Mouse (Mus musculus) urinary bladder, postnatal 10 days (tissue): ENCODE measurements around the gene Bmp8b.
"Not testable (repeated sequence)": the region's sequence is repeated elsewhere in the genome, so short reads cannot be mapped to it uniquely, and the experiment has no call there.

Source experiments
- DNase-seq: peaks from one replicate; pipeline ENCODE4 v3.0.0; 2022; ENCODE audit warnings: low spot score

The Bmp8b gene

GRCm38 (mm10) chr4:123111275-123111983 lies 6.5 kb downstream of the Bmp8b start:
- not testable (repeated sequence) for DNase-seq

DNA sequence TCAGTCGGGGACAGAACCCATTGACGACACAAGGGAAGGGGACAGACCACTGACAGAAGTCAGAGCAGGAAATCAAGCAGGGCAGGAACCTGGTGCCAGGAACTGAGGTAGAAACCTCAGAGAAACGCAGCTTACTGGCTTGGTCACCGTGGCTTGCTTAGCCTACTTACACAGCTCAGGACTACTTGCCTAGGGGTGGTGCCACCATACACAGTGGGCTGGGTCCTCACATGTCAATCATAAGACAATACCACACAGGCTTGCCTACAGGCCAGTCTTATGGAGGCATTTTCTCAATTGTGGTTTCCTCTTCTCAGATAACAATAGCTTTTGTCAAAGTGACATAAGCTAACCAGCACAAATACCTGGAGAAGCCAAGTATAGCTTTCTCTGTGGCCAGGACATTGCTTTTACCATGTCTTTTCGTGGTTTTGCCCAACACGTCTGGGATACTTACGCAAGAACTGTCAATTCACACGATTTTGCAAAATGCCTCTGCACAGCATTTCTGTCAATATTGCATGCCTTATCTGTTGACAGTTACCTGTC lies 7.3 kb downstream of the Bmp8b start:
- no peak for DNase-seq

DNA sequence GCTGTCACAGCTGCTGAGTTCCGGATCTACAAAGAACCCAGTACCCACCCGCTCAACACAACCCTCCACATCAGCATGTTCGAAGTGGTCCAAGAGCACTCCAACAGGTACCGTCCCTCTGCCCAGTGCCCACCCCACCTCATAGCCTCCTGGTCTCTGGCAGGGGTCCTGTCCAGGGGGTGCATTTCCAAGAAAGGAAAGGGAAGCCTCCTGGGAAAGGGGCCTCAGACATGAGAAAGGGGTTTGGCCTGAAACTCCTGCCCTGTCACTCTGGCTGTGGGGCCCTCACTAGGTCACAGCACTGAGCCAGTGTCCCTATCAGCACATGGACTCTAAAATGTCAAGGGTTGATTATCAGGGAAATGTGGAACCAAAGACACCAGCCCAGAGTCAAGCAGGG lies 9.7 kb downstream of the Bmp8b start:
- DNase-seq: not testable (repeated sequence)

- DNase-seq: no peak
Measured at GRCm38 (mm10) chr4:123116011-123116410, 11.0 kb downstream of the Bmp8b start, which contains the start of gene Oxct2b. TSS of gene Oxct2b (plus strand) at chr4:123116266.

DNA sequence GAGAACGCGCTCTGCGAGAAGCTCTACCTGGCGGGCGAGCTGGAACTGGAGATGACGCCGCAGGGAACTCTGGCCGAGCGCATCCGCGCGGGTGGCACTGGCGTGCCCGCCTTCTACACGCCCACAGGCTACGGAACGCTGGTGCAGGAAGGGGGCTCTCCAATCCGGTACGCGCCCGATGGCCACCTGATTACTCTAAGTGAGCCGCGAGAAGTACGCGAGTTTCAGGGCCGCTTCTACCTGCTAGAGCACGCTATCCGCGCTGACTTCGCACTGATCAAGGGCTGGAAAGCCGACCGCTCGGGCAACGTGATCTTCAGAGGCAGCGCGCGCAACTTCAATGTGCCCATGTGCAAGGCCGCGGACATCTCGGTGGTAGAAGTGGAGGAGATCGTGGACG lies 11.7 kb downstream of the Bmp8b start:
- DNase-seq: not testable (repeated sequence)

- DNase-seq: no peak
Measured at GRCm38 (mm10) chr4:123121286-123121685, 16.3 kb downstream of the Bmp8b start.

- no peak for DNase-seq
Measured at GRCm38 (mm10) chr4:123126626-123127025, 21.7 kb downstream of the Bmp8b start.

DNA sequence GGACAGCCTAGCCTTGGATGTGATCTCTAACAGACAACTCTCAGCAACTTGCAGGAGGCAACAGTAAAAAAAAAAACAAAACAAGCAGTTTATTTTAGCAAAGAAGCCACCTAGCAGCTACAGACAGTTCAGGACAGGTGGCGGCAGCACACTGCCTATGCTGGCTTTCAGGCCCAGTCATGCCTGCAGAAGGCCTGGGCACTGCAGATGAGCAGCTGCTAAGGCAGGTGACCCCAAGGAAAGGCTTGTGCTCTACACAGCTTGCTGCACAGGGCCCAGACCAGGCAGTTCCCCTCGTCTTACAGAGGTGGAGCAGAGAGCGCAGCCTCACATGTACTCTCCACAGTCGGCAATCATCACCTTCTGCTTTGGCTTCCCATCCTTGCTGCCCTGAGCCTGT lies 22.1 kb downstream of the Bmp8b start:
- DNase-seq: no peak

- DNase-seq: no peak
Measured at GRCm38 (mm10) chr4:123137551-123137950, 32.6 kb downstream of the Bmp8b start.

- peak; percentile 19 for DNase-seq
Measured at GRCm38 (mm10) chr4:123139513-123140154, 34.7 kb downstream of the Bmp8b start, which contains the start of gene Ppie. TSS of gene Ppie (minus strand) at chr4:123139951.

DNA sequence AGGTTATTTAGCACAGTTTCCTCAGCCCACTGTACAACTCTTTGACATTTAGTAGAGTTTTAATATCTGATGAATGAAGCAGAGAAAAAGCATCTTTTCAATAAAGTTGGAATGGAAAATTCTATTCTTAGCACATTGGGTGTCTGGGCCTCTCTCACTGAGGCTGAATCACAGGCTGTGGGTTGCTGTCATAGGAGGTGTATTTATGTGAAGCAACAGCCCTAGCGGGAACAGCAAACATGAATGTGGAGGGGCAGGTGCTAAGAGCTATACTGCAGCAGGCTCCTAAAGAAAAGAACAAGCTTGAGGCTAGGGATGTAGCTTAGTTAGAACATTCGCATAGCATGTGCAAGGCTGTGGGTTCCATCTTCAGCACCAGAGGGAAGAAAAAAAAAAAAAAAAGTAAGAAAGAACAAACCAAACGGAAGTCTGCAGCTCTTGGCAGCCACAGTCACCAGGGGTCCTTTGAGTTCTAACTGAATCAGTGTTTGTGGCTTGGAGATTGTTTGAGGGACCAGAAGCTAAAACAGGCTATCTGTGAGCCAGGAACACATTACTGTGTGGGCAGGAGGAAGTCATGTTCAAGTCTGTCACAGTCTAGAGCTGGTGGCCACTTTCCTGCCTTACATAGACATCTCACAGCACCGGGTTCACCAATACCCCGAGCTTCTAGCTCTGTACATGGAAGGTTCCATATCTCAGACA lies 42.6 kb downstream of the Bmp8b start:
- DNase-seq: no peak

- no peak for DNase-seq
Measured at GRCm38 (mm10) chr4:123152003-123152402, 47.0 kb downstream of the Bmp8b start.

- no peak for DNase-seq
Measured at GRCm38 (mm10) chr4:123152976-123153375, 48.0 kb downstream of the Bmp8b start.

DNA sequence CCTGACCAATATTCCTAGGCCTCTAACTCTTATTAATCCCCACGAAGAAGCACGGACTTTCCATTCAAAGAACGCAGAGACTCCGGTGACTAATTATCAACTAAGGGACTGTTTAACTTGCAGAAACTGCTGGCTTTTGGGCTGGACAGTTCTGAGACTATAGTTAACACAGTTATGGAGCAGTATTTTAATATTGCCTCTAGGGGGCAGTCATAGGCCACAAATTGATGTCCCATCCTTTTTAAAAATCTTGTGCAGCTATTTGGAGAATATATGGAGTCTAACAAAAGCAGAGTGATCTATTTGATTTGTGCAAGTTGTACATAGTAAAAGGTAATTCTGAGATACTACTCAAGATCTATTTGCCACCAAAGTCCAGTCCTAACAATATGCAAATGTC lies 50.0 kb downstream of the Bmp8b start:
- no peak for DNase-seq

- no peak for DNase-seq
Measured at GRCm38 (mm10) chr4:123155427-123155826, 50.5 kb downstream of the Bmp8b start.

DNA sequence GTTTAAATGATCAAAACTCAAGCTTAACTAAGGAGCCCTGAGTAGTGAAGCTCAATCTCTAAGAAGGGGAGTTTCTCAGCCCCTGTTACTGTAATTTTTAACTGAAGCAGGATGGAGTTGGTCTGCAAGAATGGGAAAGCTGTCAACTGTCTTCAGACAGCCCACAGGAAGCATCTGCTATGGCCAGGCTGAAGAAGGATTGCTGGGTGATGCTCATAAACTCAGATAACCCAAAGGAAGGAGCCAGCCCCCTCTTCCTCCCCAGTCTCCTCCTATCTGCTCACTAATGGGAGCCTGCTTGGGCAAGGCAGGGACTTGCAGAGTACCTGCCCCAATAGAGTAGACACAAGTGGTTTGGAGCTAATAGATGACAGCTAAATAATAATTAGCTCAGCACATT lies 50.9 kb downstream of the Bmp8b start:
- DNase-seq: no peak

- no peak for DNase-seq
Measured at GRCm38 (mm10) chr4:123160571-123160970, 55.6 kb downstream of the Bmp8b start.

DNA sequence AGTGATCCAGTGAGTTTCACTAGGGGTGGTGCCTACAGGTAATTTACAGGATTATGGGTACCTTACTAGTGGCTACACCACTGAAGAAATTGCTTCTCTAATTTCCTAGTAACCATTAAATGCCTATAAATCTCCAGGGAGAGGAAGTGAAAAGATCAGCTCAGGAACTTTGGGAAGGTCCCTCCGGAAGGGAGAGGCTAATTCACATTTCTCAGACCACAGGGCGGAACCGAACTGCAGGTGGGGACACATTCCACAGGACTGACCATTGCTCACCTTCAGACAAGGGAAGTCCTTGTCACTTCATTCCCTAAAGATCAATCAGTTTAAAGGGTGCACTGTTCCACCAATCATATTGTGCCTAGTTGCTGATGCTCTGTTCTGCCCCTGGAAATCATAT lies 56.3 kb downstream of the Bmp8b start:
- DNase-seq: not testable (repeated sequence)

GRCm38 (mm10) chr4:123162305-123162917 lies 57.4 kb downstream of the Bmp8b start:
- no peak for DNase-seq

- DNase-seq: no peak
Measured at GRCm38 (mm10) chr4:123164157-123164556, 59.2 kb downstream of the Bmp8b start.

- DNase-seq: no peak
Measured at GRCm38 (mm10) chr4:123171811-123172210, 66.8 kb downstream of the Bmp8b start.
